Mouse (Mus musculus) neural tube, embryonic 14.5 days (tissue): ENCODE measurements at regions not wholly inside any gene's neighbourhood (a gene's known extent, or its start where the extent isn't known, plus 50 kb on each side); places are given as distances from the start of the nearest gene placed in this dataset.

Experiments used
- ATAC-seq: fragments of 200-750 bp; cut with Nextera tagmentation; 2 replicates; pipeline ENCODE4 v1.8.0; 2017; ENCODE audit warnings: low read depth, mild to moderate bottlenecking, moderate TSS enrichment, moderate library complexity
- H3K27ac ChIP-seq: fragments of 300-500 bp; sonication (generic); 2 replicates; pipeline ENCODE4 v1.5.1; 2014; ENCODE audit warnings: low read depth, mild to moderate bottlenecking, control low read depth, low read length, moderate library complexity, mixed read lengths
- H3K27me3 ChIP-seq: fragments of 300-500 bp; sonication (generic); 2 replicates; pipeline ENCODE4 v1.6.1; 2014; ENCODE audit warnings: low read length; ENCODE audit not compliant: control insufficient read depth, insufficient read depth
- H3K36me3 ChIP-seq: fragments of 300-500 bp; sonication (generic); 2 replicates; pipeline ENCODE4 v1.6.1; 2014; ENCODE audit warnings: low read length, mixed read lengths; ENCODE audit not compliant: control insufficient read depth, insufficient read depth
- H3K4me1 ChIP-seq: fragments of 300-500 bp; sonication (generic); 2 replicates; pipeline ENCODE4 v1.6.1; 2014; ENCODE audit warnings: low read length; ENCODE audit not compliant: control insufficient read depth, insufficient read depth
- H3K4me2 ChIP-seq: fragments of 300-500 bp; sonication (generic); 2 replicates; pipeline ENCODE4 v1.6.1; 2014; ENCODE audit warnings: mild to moderate bottlenecking, low read depth, low read length, control low read depth
- H3K4me3 ChIP-seq: fragments of 300-500 bp; sonication (generic); 2 replicates; pipeline ENCODE4 v1.5.1; 2014; ENCODE audit warnings: low read depth, low read length, control low read depth, mixed read lengths
- H3K9ac ChIP-seq: fragments of 300-500 bp; sonication (generic); replicated peaks from 2 replicates; pipeline ENCODE4 v1.6.1; 2014; ENCODE audit warnings: low read depth, mild to moderate bottlenecking, control low read depth, low read length, mixed read lengths
- H3K9me3 ChIP-seq: fragments of 300-500 bp; sonication (generic); 2 replicates; pipeline ENCODE4 v1.6.1; 2016; ENCODE audit warnings: low read length; ENCODE audit not compliant: control insufficient read depth
- WGBS: fragments of 180-500 bp; shearing (Covaris S2); extraction: QIAGEN DNeasy Blood & Tissue Kit; methylation state at CpG from one replicate; pipeline ENCODE4 v1.1.7; 2014; 5-methylcytosine and 5-hydroxymethylcytosine counted together

DNA sequence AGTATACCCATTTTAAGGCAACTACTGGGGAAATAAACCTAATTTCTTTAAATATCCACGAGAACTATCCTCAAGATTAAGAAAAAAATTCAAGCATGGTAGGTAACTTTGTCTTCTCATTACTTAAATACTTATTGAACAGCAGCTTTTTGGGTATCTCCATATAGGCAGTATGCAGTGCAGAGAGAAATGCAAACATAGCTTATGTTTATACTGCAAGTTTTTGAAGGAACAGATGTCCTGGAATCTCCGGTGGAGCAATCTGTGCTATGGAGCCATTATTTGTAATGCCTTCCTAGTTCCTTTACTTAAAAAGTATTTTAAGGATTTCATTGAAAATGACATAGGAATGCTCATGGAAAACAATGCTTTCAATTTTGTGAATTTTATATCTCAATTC is 91.7 kb upstream of the Adgrb3 start:
- ATAC-seq: no peak
- no peaks in the 10 kb centered on the region for H3K9me3 ChIP-seq
- no peak overlapping the region for H3K4me2 ChIP-seq
- no peak overlapping the region for H3K27ac ChIP-seq
- H3K36me3 ChIP-seq: no peaks in the 10 kb centered on the region
- WGBS: 82% methylated on average over 2 of the region's 2 CpGs
- H3K4me3 ChIP-seq: no peak overlapping the region
- H3K9ac ChIP-seq: no peak overlapping the region
- H3K4me1 ChIP-seq: no peaks in the 10 kb centered on the region
- H3K27me3 ChIP-seq: no peaks in the 10 kb centered on the region

DNA sequence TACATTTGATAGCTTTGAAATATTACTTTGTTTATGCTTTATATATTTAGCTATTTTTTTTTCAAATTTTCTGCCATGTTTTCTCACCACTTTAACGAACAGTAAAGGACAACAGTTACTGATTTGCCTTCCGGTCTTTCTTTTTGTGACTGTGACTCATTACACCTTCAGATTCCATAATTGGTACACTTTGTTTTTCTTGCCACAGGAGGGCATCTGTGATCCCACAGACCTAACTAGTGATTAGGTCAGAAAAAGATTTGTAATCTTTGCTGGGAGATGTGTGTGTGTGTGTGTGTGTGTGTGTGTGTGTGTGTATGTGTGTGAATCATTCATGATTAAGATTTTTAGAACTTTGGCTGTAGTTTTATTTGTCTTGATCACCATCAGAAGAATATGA is 64.7 kb upstream of the Adgrb3 start:
- 81% methylated on average over 2 of the region's 2 CpGs for WGBS
- no peak overlapping the region for H3K4me2 ChIP-seq
- no peak overlapping the region for H3K27ac ChIP-seq
- H3K4me3 ChIP-seq: no peak overlapping the region
- no peaks in the 10 kb centered on the region for H3K9me3 ChIP-seq
- H3K4me1 ChIP-seq: no peaks in the 10 kb centered on the region
- no peak for ATAC-seq
- no peaks in the 10 kb centered on the region for H3K27me3 ChIP-seq
- H3K9ac ChIP-seq: no peak overlapping the region
- H3K36me3 ChIP-seq: no peaks in the 10 kb centered on the region

DNA sequence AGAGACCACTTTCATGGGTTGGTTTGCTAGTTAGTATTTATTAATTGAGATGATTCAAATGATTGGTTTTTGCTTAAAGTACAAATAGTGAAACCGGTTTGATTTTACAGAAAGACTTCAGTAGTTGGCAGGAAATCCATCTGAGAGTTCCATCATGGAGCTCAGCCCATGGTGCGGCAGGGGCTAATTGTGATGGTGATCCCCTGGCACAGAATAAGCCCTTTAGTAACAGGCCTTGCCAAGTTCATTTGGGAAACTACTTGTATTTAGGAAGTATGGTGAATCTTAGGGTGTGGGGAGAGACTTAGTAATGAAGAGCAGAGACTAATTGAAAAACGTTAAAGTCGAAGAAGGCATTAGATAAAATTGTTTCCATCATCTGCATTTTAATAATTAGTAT is 63.5 kb upstream of the Adgrb3 start:
- Histone ChIP-seq H3K9ac (no peak overlapping the region), H3K27ac (no peak overlapping the region), H3K36me3 (no peaks in the 10 kb centered on the region), H3K9me3 (no peaks in the 10 kb centered on the region), H3K4me3 (no peak overlapping the region), H3K27me3 (no peaks in the 10 kb centered on the region), H3K4me1 (no peaks in the 10 kb centered on the region), H3K4me2 (no peak overlapping the region)
- 42% methylated on average over 4 of the region's 4 CpGs for WGBS
- ATAC-seq: no peak; the same call in 1 of the 2 replicates

DNA sequence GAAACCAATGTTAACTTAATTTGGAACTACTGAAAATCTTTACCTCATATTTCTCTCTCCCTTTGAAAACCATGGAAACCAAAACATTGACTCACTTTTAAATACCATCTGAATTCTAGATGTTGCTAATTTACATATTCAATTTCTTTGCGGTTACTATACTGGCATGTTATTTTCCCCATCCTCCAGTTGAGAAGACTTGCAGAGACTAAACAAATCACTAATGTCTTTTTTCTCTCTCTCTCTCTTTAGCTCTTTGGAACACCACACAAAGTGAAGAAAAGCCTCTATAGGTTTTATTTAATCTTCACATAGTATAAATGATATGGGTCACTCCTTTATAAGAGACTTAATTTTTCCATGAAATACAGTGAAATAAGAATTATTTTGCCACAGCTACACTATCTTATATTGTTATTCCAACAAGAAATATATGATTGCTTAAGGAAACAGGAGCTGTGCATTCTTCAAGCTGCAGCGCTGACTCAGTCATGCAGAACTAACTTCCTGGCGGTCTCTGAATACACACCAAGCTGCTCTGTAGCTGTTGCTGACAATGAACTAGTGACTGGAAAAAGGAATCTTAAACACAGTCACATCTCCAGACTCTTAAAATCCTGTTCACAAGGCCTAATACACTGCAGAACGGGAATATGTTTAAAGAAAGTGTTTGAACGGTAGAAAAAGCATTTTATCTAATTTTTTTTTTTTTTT is 62.7 kb upstream of the Adgrb3 start:
- H3K9me3 ChIP-seq: no peaks in the 10 kb centered on the region
- no peak overlapping the region for H3K9ac ChIP-seq
- H3K4me3 ChIP-seq: no peak overlapping the region
- H3K4me1 ChIP-seq: no peaks in the 10 kb centered on the region
- no peaks in the 10 kb centered on the region for H3K36me3 ChIP-seq
- H3K27ac ChIP-seq: no peak overlapping the region
- WGBS: 18% methylated on average over 5 of the region's 5 CpGs
- H3K27me3 ChIP-seq: no peaks in the 10 kb centered on the region
- peak; percentile 92 for ATAC-seq
- no peak overlapping the region for H3K4me2 ChIP-seq

DNA sequence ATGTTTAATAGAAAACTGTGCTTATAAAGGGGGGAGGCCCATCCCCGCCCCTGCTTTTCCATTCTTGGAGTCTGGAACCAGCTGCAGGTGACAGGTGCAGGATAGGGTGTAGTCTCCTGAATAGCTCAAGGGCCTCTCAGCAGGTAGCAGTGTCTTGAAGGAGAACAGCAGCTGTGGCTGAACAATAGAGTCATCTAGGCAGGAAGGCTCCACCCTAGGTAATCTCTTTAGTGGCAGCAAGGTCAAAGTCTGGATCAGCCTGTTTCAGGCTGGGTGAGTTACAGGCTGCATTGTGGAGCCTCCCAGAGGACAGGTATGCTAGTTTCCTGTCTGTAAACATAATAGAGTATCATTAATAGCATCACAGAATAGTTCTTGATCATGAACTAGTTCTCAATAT is 58.5 kb upstream of the Adgrb3 start:
- WGBS: 76% methylated on average over 1 of the region's 1 CpGs
- H3K4me3 ChIP-seq: no peak overlapping the region
- no peak overlapping the region for H3K27ac ChIP-seq
- H3K4me1 ChIP-seq: no peaks in the 10 kb centered on the region
- H3K4me2 ChIP-seq: no peak overlapping the region
- no peaks in the 10 kb centered on the region for H3K36me3 ChIP-seq
- no peak for ATAC-seq
- no peaks in the 10 kb centered on the region for H3K9me3 ChIP-seq
- no peaks in the 10 kb centered on the region for H3K27me3 ChIP-seq
- no peak overlapping the region for H3K9ac ChIP-seq

DNA sequence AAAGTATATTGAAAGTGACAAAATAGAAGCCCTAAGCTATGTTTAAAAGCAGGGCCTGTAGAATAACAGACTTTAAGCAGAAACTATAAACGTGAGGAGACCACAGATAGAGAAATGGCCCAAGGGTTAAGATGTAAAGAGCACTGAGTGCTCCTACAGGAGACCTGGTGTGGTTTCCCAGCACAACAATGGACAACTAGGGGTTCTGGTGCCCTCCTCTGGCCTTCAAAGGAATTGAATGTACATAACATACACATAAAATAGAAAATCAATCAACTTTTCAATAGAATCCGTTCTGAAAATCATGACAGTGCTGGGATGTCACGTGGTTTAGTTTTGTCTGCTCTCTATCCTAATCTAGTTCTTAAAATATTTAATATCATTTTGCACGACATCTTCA is 55.5 kb upstream of the Adgrb3 start:
- no peaks in the 10 kb centered on the region for H3K36me3 ChIP-seq
- 58% methylated on average over 4 of the region's 4 CpGs for WGBS
- H3K27ac ChIP-seq: no peak overlapping the region
- no peak overlapping the region for H3K4me2 ChIP-seq
- H3K9ac ChIP-seq: no peak overlapping the region
- no peak overlapping the region for H3K4me3 ChIP-seq
- H3K9me3 ChIP-seq: no peaks in the 10 kb centered on the region
- no peaks in the 10 kb centered on the region for H3K4me1 ChIP-seq
- ATAC-seq: no peak
- no peaks in the 10 kb centered on the region for H3K27me3 ChIP-seq
